Mouse (Mus musculus): ENCODE measurements at regions not wholly inside any gene's neighbourhood (a gene's known extent, or its start where the extent isn't known, plus 50 kb on each side); places are given as distances from the start of the nearest gene placed in this dataset.

DNA sequence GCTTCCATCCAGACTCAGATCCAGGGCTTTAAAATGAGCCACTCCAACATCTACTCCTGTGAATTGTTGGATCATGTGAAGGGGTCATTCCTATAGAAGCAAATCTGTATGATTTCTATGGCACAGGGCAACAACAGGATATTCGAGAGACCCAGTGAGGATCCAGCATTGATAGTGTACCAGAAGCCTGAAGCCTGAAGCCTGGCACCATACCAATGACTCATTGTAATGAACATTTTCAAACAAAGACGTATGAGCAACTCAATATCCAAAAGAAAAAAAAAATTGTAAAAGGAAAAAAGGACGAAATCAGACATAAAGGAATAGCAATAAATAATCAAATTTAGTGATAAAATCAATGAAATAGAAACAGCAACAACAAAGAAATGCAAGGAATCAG is 991.5 kb downstream of the Slc22a22 start:
- no peak for TF ChIP-seq CTCF (IDR thresholded peaks at IDR 0.05; ENCODE audit: low read depth)
- no peak for TF ChIP-seq EP300 (optimal IDR thresholded peaks at IDR 0.05)

All from stomach, postnatal 0 days (tissue).